Mouse (Mus musculus) spleen, adult 2 months (tissue): ENCODE results near the gene LTO1.

Experiments used
- CTCF ChIP-seq: fragments of 200-500 bp; IDR thresholded peaks from 2 replicates; pipeline ENCODE4 v1.5.1; 2011; ENCODE audit warnings: mild to moderate bottlenecking, inconsistent platforms; ENCODE audit not compliant: insufficient read depth, insufficient read length, insufficient replicate concordance; ENCODE audit errors: extremely low read depth
- POLR2A ChIP-seq: fragments of 200-500 bp; IDR thresholded peaks from 2 replicates; pipeline ENCODE4 v1.6.1; 2011; ENCODE audit warnings: low read depth, low read length, inconsistent platforms

DNA sequence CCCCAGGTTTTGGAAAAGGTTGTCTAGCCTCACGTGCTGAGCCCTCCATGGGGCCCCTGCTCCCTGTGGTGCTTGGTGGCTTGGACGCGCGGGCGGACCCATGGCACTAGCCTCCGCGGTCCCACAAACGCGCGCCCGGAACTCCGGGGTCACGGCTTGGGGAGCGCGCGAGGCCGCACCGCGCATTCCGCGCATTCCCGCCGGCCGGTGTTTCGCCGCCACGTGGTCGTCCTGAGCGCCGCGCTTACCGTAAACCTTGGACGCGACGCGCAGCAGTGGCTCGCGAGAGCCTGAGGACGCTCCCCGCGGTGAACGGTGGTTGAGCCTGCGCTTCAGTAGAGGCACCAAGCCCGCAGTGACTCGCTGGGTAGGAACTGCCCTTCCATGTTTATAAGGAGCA lies 28.4 kb downstream of the LTO1 start:
- no peak for TF ChIP-seq CTCF
- no peak for TF ChIP-seq POLR2A
